Mouse (Mus musculus): ENCODE results near the gene Pacs2. TPM values are rescaled to one million over a fixed set of nuclear protein-coding genes. Genes with fewer than 3 reads are reported as not detected.

Pacs2 gene
- polyA plus RNA-seq, 1 experiment from 2014 or later = 21.2 TPM

GRCm38 (mm10) chr12:113060178-113060577, 45.9 kb downstream of the Pacs2 start:
- ATAC-seq (ENCODE audit: low FRiP score) = no peak
- no peak overlapping the region for H3K4me3 ChIP-seq (ENCODE audit: low read depth, low read length)
- no peaks in the 10 kb centered on the region for H3K4me1 ChIP-seq (replicated peaks; ENCODE audit: control insufficient read depth, insufficient read depth, low read length)
- H3K9ac ChIP-seq (ENCODE audit: low read depth, low read length) = no peak overlapping the region
- H3K4me2 ChIP-seq (replicated peaks; ENCODE audit: low read depth, low read length) = no peak overlapping the region
- H3K9me3 ChIP-seq (ENCODE audit: control insufficient read depth, low read length) = no peaks in the 10 kb centered on the region
- H3K36me3 ChIP-seq (ENCODE audit: control insufficient read depth, insufficient read depth, low read length) = peaks cover 20% of the 10 kb centered on the region; the same call in 1 of the 2 replicates
- no peak overlapping the region for H3K27ac ChIP-seq (ENCODE audit: low read depth, low read length)
- no peaks in the 10 kb centered on the region for H3K27me3 ChIP-seq (ENCODE audit: control insufficient read depth, insufficient read depth, low read length)
- 95% methylated on average over 5 of the region's 5 CpGs for WGBS
- DNase-seq (ENCODE audit: low spot score) = no peak

GRCm38 (mm10) chr12:113061606-113062005, 47.3 kb downstream of the Pacs2 start:
- no peak overlapping the region for H3K9ac ChIP-seq (ENCODE audit: low read depth, low read length)
- H3K4me3 ChIP-seq (ENCODE audit: low read depth, low read length) = no peak overlapping the region
- peaks cover 20% of the 10 kb centered on the region; the same call in 1 of the 2 replicates for H3K36me3 ChIP-seq (ENCODE audit: control insufficient read depth, insufficient read depth, low read length)
- ATAC-seq (ENCODE audit: low FRiP score) (no peak), DNase-seq (ENCODE audit: low spot score) (no peak)
- H3K4me1 ChIP-seq (replicated peaks; ENCODE audit: control insufficient read depth, insufficient read depth, low read length) = no peaks in the 10 kb centered on the region
- no peaks in the 10 kb centered on the region for H3K9me3 ChIP-seq (ENCODE audit: control insufficient read depth, low read length)
- H3K4me2 ChIP-seq (replicated peaks; ENCODE audit: low read depth, low read length) = no peak overlapping the region
- WGBS = 95% methylated on average over 9 of the region's 9 CpGs
- no peak overlapping the region for H3K27ac ChIP-seq (ENCODE audit: low read depth, low read length)
- H3K27me3 ChIP-seq (ENCODE audit: control insufficient read depth, insufficient read depth, low read length) = no peaks in the 10 kb centered on the region

GRCm38 (mm10) chr12:113062201-113062600, 47.9 kb downstream of the Pacs2 start:
- ATAC-seq (ENCODE audit: low FRiP score) = no peak
- DNase-seq (ENCODE audit: low spot score) = no peak
- Histone ChIP-seq H3K27ac (ENCODE audit: low read depth, low read length) (no peak overlapping the region), H3K4me3 (ENCODE audit: low read depth, low read length) (no peak overlapping the region), H3K9ac (ENCODE audit: low read depth, low read length) (no peak overlapping the region), H3K36me3 (ENCODE audit: control insufficient read depth, insufficient read depth, low read length) (peaks cover 19% of the 10 kb centered on the region; the same call in 1 of the 2 replicates), H3K4me2 (replicated peaks; ENCODE audit: low read depth, low read length) (no peak overlapping the region), H3K4me1 (replicated peaks; ENCODE audit: control insufficient read depth, insufficient read depth, low read length) (no peaks in the 10 kb centered on the region), H3K27me3 (ENCODE audit: control insufficient read depth, insufficient read depth, low read length) (no peaks in the 10 kb centered on the region), H3K9me3 (ENCODE audit: control insufficient read depth, low read length) (no peaks in the 10 kb centered on the region)
- 87% methylated on average over 10 of the region's 10 CpGs for WGBS

- Histone ChIP-seq H3K9ac (ENCODE audit: low read depth, low read length) (no peak overlapping the region), H3K4me1 (replicated peaks; ENCODE audit: control insufficient read depth, insufficient read depth, low read length) (no peaks in the 10 kb centered on the region), H3K4me3 (ENCODE audit: low read depth, low read length) (no peak overlapping the region), H3K27ac (ENCODE audit: low read depth, low read length) (no peak overlapping the region), H3K27me3 (ENCODE audit: control insufficient read depth, insufficient read depth, low read length) (no peaks in the 10 kb centered on the region), H3K36me3 (ENCODE audit: control insufficient read depth, insufficient read depth, low read length) (peaks cover 13% of the 10 kb centered on the region; the same call in 1 of the 2 replicates), H3K9me3 (ENCODE audit: control insufficient read depth, low read length) (no peaks in the 10 kb centered on the region), H3K4me2 (replicated peaks; ENCODE audit: low read depth, low read length) (no peak overlapping the region)
- ATAC-seq (ENCODE audit: low FRiP score) (no peak), DNase-seq (ENCODE audit: low spot score) (no peak)
- WGBS = 90% methylated on average over 7 of the region's 7 CpGs
Measured at GRCm38 (mm10) chr12:113063700-113064099, 49.4 kb downstream of the Pacs2 start.

- Histone ChIP-seq H3K4me1 (replicated peaks; ENCODE audit: control insufficient read depth, insufficient read depth, low read length) (no peaks in the 10 kb centered on the region), H3K27me3 (ENCODE audit: control insufficient read depth, insufficient read depth, low read length) (no peaks in the 10 kb centered on the region), H3K9me3 (ENCODE audit: control insufficient read depth, low read length) (no peaks in the 10 kb centered on the region), H3K4me3 (ENCODE audit: low read depth, low read length) (no peak overlapping the region), H3K4me2 (replicated peaks; ENCODE audit: low read depth, low read length) (no peak overlapping the region), H3K9ac (ENCODE audit: low read depth, low read length) (no peak overlapping the region), H3K27ac (ENCODE audit: low read depth, low read length) (no peak overlapping the region), H3K36me3 (ENCODE audit: control insufficient read depth, insufficient read depth, low read length) (peaks cover 11% of the 10 kb centered on the region)
- DNase-seq (ENCODE audit: low spot score) = no peak
- ATAC-seq (ENCODE audit: low FRiP score) = no peak
- 82% methylated on average over 7 of the region's 7 CpGs for WGBS
Measured at GRCm38 (mm10) chr12:113068002-113068401, 53.7 kb downstream of the Pacs2 start.

- WGBS = 94% methylated on average over 6 of the region's 6 CpGs
- ATAC-seq (ENCODE audit: low FRiP score) = no peak
- Histone ChIP-seq H3K36me3 (ENCODE audit: control insufficient read depth, insufficient read depth, low read length) (peaks cover 8% of the 10 kb centered on the region; the same call in 1 of the 2 replicates), H3K4me2 (replicated peaks; ENCODE audit: low read depth, low read length) (no peak overlapping the region), H3K4me1 (replicated peaks; ENCODE audit: control insufficient read depth, insufficient read depth, low read length) (peaks cover 5% of the 10 kb centered on the region), H3K4me3 (ENCODE audit: low read depth, low read length) (no peak overlapping the region), H3K27ac (ENCODE audit: low read depth, low read length) (no peak overlapping the region), H3K27me3 (ENCODE audit: control insufficient read depth, insufficient read depth, low read length) (no peaks in the 10 kb centered on the region), H3K9ac (ENCODE audit: low read depth, low read length) (no peak overlapping the region), H3K9me3 (ENCODE audit: control insufficient read depth, low read length) (no peaks in the 10 kb centered on the region)
- no peak for DNase-seq (ENCODE audit: low spot score)
Measured at GRCm38 (mm10) chr12:113069389-113069788, 55.1 kb downstream of the Pacs2 start.

GRCm38 (mm10) chr12:113071321-113071720, 57.0 kb downstream of the Pacs2 start:
- Histone ChIP-seq H3K9me3 (ENCODE audit: control insufficient read depth, low read length) (no peaks in the 10 kb centered on the region), H3K4me3 (ENCODE audit: low read depth, low read length) (no peak overlapping the region), H3K27me3 (ENCODE audit: control insufficient read depth, insufficient read depth, low read length) (no peaks in the 10 kb centered on the region), H3K9ac (ENCODE audit: low read depth, low read length) (no peak overlapping the region), H3K36me3 (ENCODE audit: control insufficient read depth, insufficient read depth, low read length) (peaks cover 8% of the 10 kb centered on the region; the same call in 1 of the 2 replicates), H3K4me2 (replicated peaks; ENCODE audit: low read depth, low read length) (no peak overlapping the region), H3K4me1 (replicated peaks; ENCODE audit: control insufficient read depth, insufficient read depth, low read length) (peaks cover 5% of the 10 kb centered on the region), H3K27ac (ENCODE audit: low read depth, low read length) (no peak overlapping the region)
- ATAC-seq (ENCODE audit: low FRiP score) = no peak
- WGBS = 91% methylated on average over 6 of the region's 6 CpGs
- DNase-seq (ENCODE audit: low spot score) = no peak

GRCm38 (mm10) chr12:113071827-113072226, 57.5 kb downstream of the Pacs2 start:
- Histone ChIP-seq H3K36me3 (ENCODE audit: control insufficient read depth, insufficient read depth, low read length) (peaks cover 8% of the 10 kb centered on the region; the same call in 1 of the 2 replicates), H3K4me2 (replicated peaks; ENCODE audit: low read depth, low read length) (no peak overlapping the region), H3K27ac (ENCODE audit: low read depth, low read length) (no peak overlapping the region), H3K9me3 (ENCODE audit: control insufficient read depth, low read length) (no peaks in the 10 kb centered on the region), H3K4me1 (replicated peaks; ENCODE audit: control insufficient read depth, insufficient read depth, low read length) (peaks cover 5% of the 10 kb centered on the region), H3K9ac (ENCODE audit: low read depth, low read length) (no peak overlapping the region), H3K4me3 (ENCODE audit: low read depth, low read length) (no peak overlapping the region), H3K27me3 (ENCODE audit: control insufficient read depth, insufficient read depth, low read length) (no peaks in the 10 kb centered on the region)
- no peak for ATAC-seq (ENCODE audit: low FRiP score)
- no peak for DNase-seq (ENCODE audit: low spot score)
- 79% methylated on average over 6 of the region's 6 CpGs for WGBS

- ATAC-seq (ENCODE audit: low FRiP score) = peak; percentile 55
- Histone ChIP-seq H3K4me1 (replicated peaks; ENCODE audit: control insufficient read depth, insufficient read depth, low read length) (peaks cover 5% of the 10 kb centered on the region), H3K27ac (ENCODE audit: low read depth, low read length) (peak overlapping the region; percentile 87), H3K4me2 (replicated peaks; ENCODE audit: low read depth, low read length) (peak overlapping the region; percentile 80), H3K36me3 (ENCODE audit: control insufficient read depth, insufficient read depth, low read length) (peaks cover 8% of the 10 kb centered on the region; the same call in 1 of the 2 replicates), H3K4me3 (ENCODE audit: low read depth, low read length) (peak overlapping the region; percentile 46), H3K9ac (ENCODE audit: low read depth, low read length) (peak overlapping the region; percentile 66), H3K9me3 (ENCODE audit: control insufficient read depth, low read length) (no peaks in the 10 kb centered on the region), H3K27me3 (ENCODE audit: control insufficient read depth, insufficient read depth, low read length) (no peaks in the 10 kb centered on the region)
- DNase-seq (ENCODE audit: low spot score) = no peak
- WGBS = 17% methylated on average over 15 of the region's 15 CpGs
Measured at GRCm38 (mm10) chr12:113073420-113074328, 59.4 kb downstream of the Pacs2 start.

Data from hindbrain, embryonic 11.5 days (tissue).